Mouse (Mus musculus) hindbrain, embryonic 10.5 days (tissue): ENCODE results near the gene Smarcd1. TPM values are rescaled to one million over a fixed set of nuclear protein-coding genes. Genes with fewer than 3 reads are reported as not detected.

Source experiments
- DNase-seq: peaks from one replicate; pipeline ENCODE4 v3.0.0-alpha.2; 2017; ENCODE audit warnings: low spot score
- H3K27ac ChIP-seq: fragments of 300-500 bp; sonication (generic); 2 replicates; pipeline ENCODE4 v1.5.1; 2016; ENCODE audit warnings: mild to moderate bottlenecking, moderate library complexity
- H3K27me3 ChIP-seq: fragments of 300-500 bp; sonication (generic); 2 replicates; pipeline ENCODE4 v1.6.1; 2016; ENCODE audit warnings: mild to moderate bottlenecking; ENCODE audit not compliant: poor library complexity, insufficient read depth, severe bottlenecking
- H3K36me3 ChIP-seq: fragments of 300-500 bp; sonication (generic); 2 replicates; pipeline ENCODE4 v1.6.1; 2016; ENCODE audit warnings: mild to moderate bottlenecking, moderate library complexity
- H3K4me1 ChIP-seq: fragments of 300-500 bp; sonication (generic); replicated peaks from 2 replicates; pipeline ENCODE4 v1.6.1; 2016; ENCODE audit warnings: mild to moderate bottlenecking
- H3K4me3 ChIP-seq: fragments of 300-500 bp; sonication (generic); 2 replicates; pipeline ENCODE4 v1.5.1; 2016; ENCODE audit warnings: mild to moderate bottlenecking, moderate library complexity
- H3K9me3 ChIP-seq: fragments of 300-500 bp; sonication (generic); 2 replicates; pipeline ENCODE4 v1.6.1; 2016; ENCODE audit warnings: mild to moderate bottlenecking, moderate library complexity
- WGBS: fragments of 180-500 bp; shearing (Covaris S2); methylation state at CpG from one replicate; pipeline ENCODE4 v1.1.7; 2016; 5-methylcytosine and 5-hydroxymethylcytosine counted together
- polyA plus RNA-seq: library from polyadenylated mRNA; unstranded; fragments of >200 nt; fragmentation: Nextera tagmentation; extraction: Ambion mirVana; gene quantifications from 2 replicates; pipeline ENCODE4 v1.2.1, GENCODE M21; 2016

Smarcd1 gene
- polyA plus RNA-seq, 1 experiment from 2014 or later: 118 TPM

DNA sequence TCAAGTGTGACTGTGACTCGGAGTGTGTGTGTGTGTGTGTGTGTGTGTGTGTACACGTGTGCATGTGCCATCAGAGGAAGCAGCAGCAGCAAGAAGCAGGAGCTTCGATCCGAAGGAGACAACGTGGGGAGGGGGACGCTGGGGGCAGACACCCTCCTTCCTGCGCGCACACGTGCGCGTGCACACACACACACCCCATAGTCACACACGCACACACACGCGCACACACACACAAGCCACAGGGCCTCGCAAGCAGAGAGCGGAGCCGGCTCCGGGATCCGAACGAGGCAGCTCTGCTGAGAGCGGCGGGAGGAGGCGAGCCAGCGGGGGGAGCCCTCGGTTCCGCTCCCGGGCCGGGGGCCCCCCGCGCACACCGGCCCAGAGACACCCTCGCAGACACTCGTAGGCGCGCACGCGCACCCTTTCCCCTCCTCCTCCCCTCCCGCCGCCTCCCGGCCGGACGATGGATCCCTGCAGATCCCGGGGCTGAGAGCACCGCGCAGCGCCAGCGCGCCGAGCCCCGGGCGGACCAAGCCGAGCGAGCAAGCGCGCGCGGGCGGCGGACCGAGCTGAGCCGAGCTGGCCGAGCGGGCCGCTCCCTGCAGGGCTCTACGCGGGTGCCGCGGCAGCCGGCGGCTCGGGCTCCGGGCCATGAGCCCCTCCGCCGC is 31.6 kb upstream of the Smarcd1 start, which contains the start of gene Asic1:
TSS of gene Asic1 (plus strand) at position 215 of the 668 bp plus-strand sequence.
- H3K27ac ChIP-seq: peak within 1 kb of the TSS; percentile 89
- DNase-seq: peak; percentile 65
- peaks cover 63% of the 10 kb centered on the region for H3K4me1 ChIP-seq
- peak within 1 kb of the TSS; percentile 75 for H3K4me3 ChIP-seq
- H3K36me3 ChIP-seq: no peaks in the 10 kb centered on the region
- under 1% methylated on average over 74 of the region's 74 CpGs for WGBS
- no peaks in the 10 kb centered on the region for H3K9me3 ChIP-seq
- peaks cover 83% of the 10 kb centered on the region for H3K27me3 ChIP-seq

DNA sequence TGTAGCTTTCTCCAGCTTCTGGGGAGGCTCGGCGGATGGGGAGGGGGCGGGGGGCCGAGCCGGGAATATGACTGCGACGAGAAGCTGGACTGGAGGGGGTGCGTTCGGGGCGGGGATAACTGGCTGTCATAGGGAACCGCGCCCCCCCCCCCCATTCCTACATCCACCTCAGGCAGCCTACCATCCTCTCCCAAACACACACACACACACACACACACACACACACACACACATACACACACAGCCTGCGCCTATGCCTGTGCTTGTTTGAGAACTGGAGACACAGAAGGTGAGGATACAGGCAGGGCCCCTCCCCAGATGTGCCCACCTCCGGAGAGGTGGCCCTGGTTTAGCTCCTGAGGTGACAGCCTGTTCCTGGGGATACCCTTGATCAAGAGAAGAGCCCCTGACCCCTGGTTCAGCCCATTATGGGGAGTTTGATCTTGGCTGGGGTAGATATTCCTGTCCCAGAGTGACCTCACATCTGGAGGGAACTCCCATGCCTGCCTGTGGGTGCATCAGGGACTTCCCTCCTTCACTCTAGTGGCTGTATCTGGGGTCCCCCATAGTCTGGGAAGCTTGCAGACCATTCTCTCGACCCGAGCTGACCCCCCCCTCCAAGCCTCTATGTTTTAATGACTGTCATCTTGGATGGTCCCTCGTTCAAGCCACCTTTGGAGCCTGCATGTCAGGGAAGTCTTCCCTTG is 30.8 kb upstream of the Smarcd1 start:
- H3K27ac ChIP-seq: peak overlapping the region; percentile 89
- 13% methylated on average over 15 of the region's 17 CpGs for WGBS
- peaks cover 75% of the 10 kb centered on the region for H3K27me3 ChIP-seq
- DNase-seq: no peak
- H3K9me3 ChIP-seq: no peaks in the 10 kb centered on the region
- peaks cover 55% of the 10 kb centered on the region for H3K4me1 ChIP-seq
- H3K4me3 ChIP-seq: peak overlapping the region; percentile 75
- H3K36me3 ChIP-seq: no peaks in the 10 kb centered on the region

DNA sequence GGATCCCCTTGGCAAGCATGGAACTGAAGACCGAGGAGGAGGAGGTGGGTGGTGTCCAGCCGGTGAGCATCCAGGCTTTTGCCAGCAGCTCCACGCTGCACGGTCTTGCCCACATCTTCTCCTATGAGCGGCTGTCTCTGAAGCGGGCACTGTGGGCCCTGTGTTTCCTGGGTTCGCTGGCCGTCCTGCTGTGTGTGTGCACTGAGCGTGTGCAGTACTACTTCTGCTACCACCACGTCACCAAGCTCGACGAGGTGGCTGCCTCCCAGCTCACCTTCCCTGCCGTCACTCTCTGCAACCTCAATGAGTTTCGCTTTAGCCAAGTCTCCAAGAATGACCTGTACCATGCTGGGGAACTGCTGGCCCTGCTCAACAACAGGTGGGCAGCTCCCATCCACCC is 30.1 kb upstream of the Smarcd1 start:
- H3K27ac ChIP-seq: no peak overlapping the region
- 79% methylated on average over 14 of the region's 14 CpGs for WGBS
- H3K27me3 ChIP-seq: peaks cover 68% of the 10 kb centered on the region
- H3K4me3 ChIP-seq: peak overlapping the region; percentile 75; the same call in 1 of the 2 replicates
- no peaks in the 10 kb centered on the region for H3K9me3 ChIP-seq
- no peak for DNase-seq
- peaks cover 53% of the 10 kb centered on the region for H3K4me1 ChIP-seq
- H3K36me3 ChIP-seq: no peaks in the 10 kb centered on the region

DNA sequence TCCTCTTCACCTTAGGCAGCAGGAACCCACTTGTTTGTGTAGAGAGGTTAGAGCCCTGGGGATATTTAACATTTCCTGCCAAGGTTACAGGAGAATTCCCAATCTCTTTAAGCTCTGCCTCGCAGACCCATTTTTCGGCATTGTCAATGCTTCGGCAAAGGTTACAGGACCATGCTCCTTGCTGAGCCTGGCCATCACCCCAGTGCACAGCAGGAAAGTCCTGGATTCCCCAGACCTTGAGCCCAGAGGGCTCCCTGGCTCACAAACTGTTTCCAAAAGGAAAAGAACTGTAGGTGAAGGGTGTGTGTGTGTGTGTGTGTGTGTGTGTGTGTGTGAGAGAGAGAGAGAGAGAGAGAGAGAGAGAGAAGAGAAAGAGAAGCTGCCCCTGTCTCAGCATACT is 27.1 kb upstream of the Smarcd1 start:
- H3K36me3 ChIP-seq: no peaks in the 10 kb centered on the region
- no peak overlapping the region for H3K27ac ChIP-seq
- H3K4me3 ChIP-seq: no peak overlapping the region
- no peak for DNase-seq
- H3K9me3 ChIP-seq: no peaks in the 10 kb centered on the region
- H3K27me3 ChIP-seq: peaks cover 45% of the 10 kb centered on the region
- peaks cover 62% of the 10 kb centered on the region for H3K4me1 ChIP-seq
- WGBS: 74% methylated on average over 3 of the region's 3 CpGs

- no peak overlapping the region for H3K4me3 ChIP-seq
- WGBS: 31% methylated on average over 8 of the region's 8 CpGs
Observed at GRCm38 (mm10) chr15:99677089-99677488, 24.8 kb upstream of the Smarcd1 start.

GRCm38 (mm10) chr15:99678063-99678800 is 23.7 kb upstream of the Smarcd1 start:
- no peak overlapping the region for H3K4me3 ChIP-seq
- H3K27ac ChIP-seq: peak overlapping the region; percentile 42; the same call in 1 of the 2 replicates
- peak; percentile 47 for DNase-seq
- no peaks in the 10 kb centered on the region for H3K9me3 ChIP-seq
- H3K36me3 ChIP-seq: no peaks in the 10 kb centered on the region
- H3K4me1 ChIP-seq: peaks cover 34% of the 10 kb centered on the region
- peaks cover 13% of the 10 kb centered on the region for H3K27me3 ChIP-seq
- WGBS: 15% methylated on average over 13 of the region's 13 CpGs

More at GRCm38 (mm10) chr15:99677089-99677488, 24.8 kb upstream of the Smarcd1 start:
- Histone ChIP-seq H3K36me3 (no peaks in the 10 kb centered on the region), H3K27me3 (peaks cover 23% of the 10 kb centered on the region), H3K4me1 (peaks cover 42% of the 10 kb centered on the region), H3K27ac (peak overlapping the region; percentile 75), H3K9me3 (no peaks in the 10 kb centered on the region)
- peak; percentile 40 for DNase-seq

- H3K4me3 ChIP-seq: no peak overlapping the region
- no peaks in the 10 kb centered on the region for H3K36me3 ChIP-seq
- peaks cover 5% of the 10 kb centered on the region; the same call in 1 of the 2 replicates for H3K27me3 ChIP-seq
- 59% methylated on average over 7 of the region's 7 CpGs for WGBS
- peaks cover 31% of the 10 kb centered on the region for H3K4me1 ChIP-seq
- peak overlapping the region; percentile 57 for H3K27ac ChIP-seq
- no peak for DNase-seq
- H3K9me3 ChIP-seq: no peaks in the 10 kb centered on the region
Observed at GRCm38 (mm10) chr15:99679008-99679407, 22.9 kb upstream of the Smarcd1 start.

GRCm38 (mm10) chr15:99682880-99683279 is 19.0 kb upstream of the Smarcd1 start:
- no peak overlapping the region for H3K27ac ChIP-seq
- peaks cover 15% of the 10 kb centered on the region for H3K4me1 ChIP-seq
- DNase-seq: no peak
- no peak overlapping the region for H3K4me3 ChIP-seq
- no peaks in the 10 kb centered on the region for H3K9me3 ChIP-seq
- WGBS: 91% methylated on average over 7 of the region's 7 CpGs
- no peaks in the 10 kb centered on the region for H3K36me3 ChIP-seq
- no peaks in the 10 kb centered on the region for H3K27me3 ChIP-seq

DNA sequence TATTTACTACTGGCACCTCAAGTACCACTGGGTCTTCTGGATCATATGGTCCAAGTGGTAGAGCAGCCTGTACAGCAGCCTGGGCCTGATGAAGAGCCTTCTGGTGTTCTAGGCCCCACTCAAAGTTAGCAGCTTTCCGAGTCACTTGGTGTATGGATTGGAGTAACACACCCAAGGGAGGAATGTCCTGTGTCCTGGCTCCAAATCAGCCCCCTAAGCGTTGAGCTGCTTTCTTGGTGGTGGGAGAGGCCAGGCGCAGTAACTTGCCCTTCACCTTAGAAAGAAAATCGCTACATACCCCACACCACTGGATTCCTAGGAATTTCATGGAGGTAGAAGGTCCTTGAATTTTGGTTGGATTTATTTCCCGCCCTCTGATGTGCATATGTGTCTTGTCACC is 17.8 kb upstream of the Smarcd1 start:
- H3K4me1 ChIP-seq: peaks cover 12% of the 10 kb centered on the region
- H3K36me3 ChIP-seq: no peaks in the 10 kb centered on the region
- WGBS: 93% methylated on average over 5 of the region's 5 CpGs
- DNase-seq: no peak
- H3K27ac ChIP-seq: no peak overlapping the region
- H3K27me3 ChIP-seq: no peaks in the 10 kb centered on the region
- H3K9me3 ChIP-seq: no peaks in the 10 kb centered on the region
- H3K4me3 ChIP-seq: no peak overlapping the region

DNA sequence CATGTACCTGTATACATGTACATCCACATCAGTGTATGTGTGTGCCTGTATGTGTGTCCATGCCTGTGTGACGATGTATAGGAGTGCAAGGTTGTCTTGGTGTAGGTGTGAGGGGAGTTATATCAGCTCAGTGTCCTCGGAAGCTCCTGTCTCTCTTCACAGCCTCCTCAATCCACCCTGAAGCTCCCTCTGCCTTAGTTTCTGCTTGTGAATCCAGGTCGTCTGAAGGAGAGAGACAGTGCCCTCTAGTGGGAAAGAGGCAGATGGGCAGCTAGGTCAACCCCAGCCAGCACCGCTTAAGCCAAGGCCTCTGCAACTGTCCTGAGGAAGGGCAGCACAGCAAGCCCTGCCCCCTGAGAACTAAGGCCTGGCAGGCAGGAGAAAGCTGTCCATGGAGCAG is 13.2 kb upstream of the Smarcd1 start:
- 4% methylated on average over 4 of the region's 4 CpGs for WGBS

DNA sequence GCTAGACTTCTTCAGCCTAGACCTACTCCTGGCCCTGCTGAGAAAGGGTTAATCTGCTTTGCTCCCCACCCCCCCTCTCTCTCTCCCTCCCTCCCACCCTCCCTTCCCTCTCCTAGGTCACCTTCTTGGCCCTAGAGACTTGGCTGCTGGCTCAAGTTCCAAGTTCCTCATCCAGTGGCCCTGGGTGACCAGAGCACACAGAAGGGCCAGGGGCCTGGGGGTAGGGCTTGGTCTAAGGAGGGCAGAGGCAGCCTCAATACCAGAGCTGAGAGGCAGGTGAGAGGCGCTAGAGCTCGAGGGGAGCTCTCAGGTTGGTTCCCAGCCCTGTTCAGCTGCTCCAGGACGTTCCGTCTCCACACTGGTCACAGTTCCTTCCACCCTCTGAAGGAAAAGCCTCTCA is 11.0 kb upstream of the Smarcd1 start:
- peak overlapping the region; percentile 65; the same call in 1 of the 2 replicates for H3K27ac ChIP-seq
- WGBS: 29% methylated on average over 4 of the region's 4 CpGs
- peaks cover 47% of the 10 kb centered on the region for H3K4me1 ChIP-seq

More for the DNA sequence above, 13.2 kb upstream of the Smarcd1 start:
- Histone ChIP-seq H3K4me1 (peaks cover 38% of the 10 kb centered on the region), H3K4me3 (no peak overlapping the region), H3K9me3 (no peaks in the 10 kb centered on the region), H3K27me3 (0 out of 2 replicates have a peak, but pooled peaks cover 8% of the 10 kb centered on the region), H3K36me3 (no peaks in the 10 kb centered on the region), H3K27ac (peak overlapping the region; percentile 9; the same call in 1 of the 2 replicates)
- DNase-seq: peak; percentile 66

DNA sequence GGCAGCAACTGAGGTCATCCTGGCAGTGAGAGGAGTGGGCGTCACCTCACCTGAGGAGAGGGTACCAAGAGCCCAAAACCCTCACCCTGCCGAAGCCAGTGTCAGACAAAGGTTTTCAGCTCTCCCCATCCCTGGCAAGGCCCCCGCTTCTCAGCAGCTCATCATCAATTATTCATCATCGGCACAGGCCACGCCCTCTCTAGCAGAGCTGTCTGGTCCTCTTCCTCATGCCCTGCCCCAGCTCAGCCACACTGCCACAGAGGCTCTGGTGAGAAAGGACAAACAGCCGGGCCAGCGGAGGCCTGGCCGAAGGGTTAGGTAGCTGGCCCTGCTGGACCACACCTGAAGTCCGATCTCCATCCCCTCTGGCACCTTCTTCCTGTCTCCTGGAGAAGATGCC is 10.0 kb upstream of the Smarcd1 start:
- H3K36me3 ChIP-seq: peaks cover 14% of the 10 kb centered on the region; the same call in 1 of the 2 replicates
- H3K27ac ChIP-seq: peak overlapping the region; percentile 82
- 57% methylated on average over 9 of the region's 9 CpGs for WGBS
- H3K27me3 ChIP-seq: peaks cover 16% of the 10 kb centered on the region
- H3K4me3 ChIP-seq: peak overlapping the region; percentile 18; the same call in 1 of the 2 replicates
- H3K9me3 ChIP-seq: no peaks in the 10 kb centered on the region
- peaks cover 49% of the 10 kb centered on the region for H3K4me1 ChIP-seq
- DNase-seq: peak; percentile 31

More for the DNA sequence above, 11.0 kb upstream of the Smarcd1 start:
- peak overlapping the region; percentile 6; the same call in 1 of the 2 replicates for H3K4me3 ChIP-seq
- 0 out of 2 replicates have a peak, but pooled peaks cover 8% of the 10 kb centered on the region for H3K27me3 ChIP-seq
- peaks cover 5% of the 10 kb centered on the region; the same call in 1 of the 2 replicates for H3K36me3 ChIP-seq
- no peaks in the 10 kb centered on the region for H3K9me3 ChIP-seq
- DNase-seq: peak; percentile 6
